Mouse (Mus musculus): ENCODE data around the gene Lmo2.

The Lmo2 gene

DNA sequence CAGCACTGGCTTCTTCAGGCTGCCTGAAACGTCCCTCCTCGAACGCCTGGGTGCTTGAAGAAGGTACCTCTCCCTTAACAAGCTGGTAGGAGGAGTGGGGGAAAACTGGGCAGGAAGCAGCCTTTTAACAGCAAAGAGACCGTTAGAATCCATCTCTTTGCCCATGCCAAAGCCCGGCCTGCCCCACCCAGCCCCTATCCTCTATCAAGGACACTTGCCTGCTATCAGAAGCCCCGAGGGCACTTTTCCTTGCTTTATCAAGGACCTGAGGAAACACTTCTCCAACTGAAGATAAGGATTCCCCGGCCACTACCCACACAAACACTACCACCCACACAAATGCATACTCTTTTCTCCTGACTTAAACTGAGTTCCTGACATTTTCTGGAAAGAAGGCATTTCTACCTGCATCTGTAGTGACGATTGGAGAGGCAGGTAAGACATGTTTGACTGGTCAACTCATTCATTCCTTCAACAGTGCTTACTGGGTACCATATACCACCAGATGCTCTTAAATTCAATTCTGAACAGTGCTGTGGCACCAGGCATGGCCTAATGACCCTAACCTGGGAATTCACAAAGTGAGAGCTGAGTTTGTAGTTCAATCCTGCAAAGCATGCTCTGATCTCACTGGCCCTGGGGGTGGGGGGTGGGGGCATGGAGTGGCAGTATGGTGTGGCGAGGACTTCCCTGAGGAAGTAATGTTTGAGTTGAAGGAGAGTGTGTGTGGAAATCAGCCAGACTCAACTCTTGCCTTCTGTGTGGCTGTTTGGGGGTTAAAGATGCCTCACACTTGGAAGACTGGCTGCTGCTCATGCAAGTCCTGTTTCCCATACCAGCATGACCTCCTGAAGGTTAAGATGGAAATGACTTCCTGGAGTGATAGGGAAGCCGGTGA, at the start of gene Lmo2:
TSS of gene Lmo2 (plus strand) at position 338 of the 898 bp plus-strand sequence.
- DNase-seq (ENCODE audit: low spot score in 2 of 2): no peak

DNA sequence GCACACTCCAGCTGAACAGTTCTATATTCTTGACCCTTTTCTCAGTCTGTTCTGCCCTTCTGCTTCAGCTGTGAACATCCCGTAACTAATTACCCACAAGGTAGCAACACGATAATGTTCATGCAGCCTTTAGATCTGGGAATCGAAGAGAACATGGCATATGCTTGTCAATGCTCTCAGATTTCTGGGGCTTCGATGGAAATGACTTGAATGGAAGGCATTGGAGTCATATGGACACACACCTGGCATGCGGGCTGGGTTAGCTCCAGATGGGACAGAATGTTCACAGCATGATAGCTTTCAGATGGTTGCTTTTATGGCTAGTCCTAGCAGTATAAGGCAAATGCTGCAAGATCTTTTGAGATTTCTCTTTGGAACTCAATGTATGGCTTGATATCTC, 47.2 kb upstream of the Lmo2 start:
- DNase-seq (ENCODE audit: low spot score in 2 of 2): no peak

DNA sequence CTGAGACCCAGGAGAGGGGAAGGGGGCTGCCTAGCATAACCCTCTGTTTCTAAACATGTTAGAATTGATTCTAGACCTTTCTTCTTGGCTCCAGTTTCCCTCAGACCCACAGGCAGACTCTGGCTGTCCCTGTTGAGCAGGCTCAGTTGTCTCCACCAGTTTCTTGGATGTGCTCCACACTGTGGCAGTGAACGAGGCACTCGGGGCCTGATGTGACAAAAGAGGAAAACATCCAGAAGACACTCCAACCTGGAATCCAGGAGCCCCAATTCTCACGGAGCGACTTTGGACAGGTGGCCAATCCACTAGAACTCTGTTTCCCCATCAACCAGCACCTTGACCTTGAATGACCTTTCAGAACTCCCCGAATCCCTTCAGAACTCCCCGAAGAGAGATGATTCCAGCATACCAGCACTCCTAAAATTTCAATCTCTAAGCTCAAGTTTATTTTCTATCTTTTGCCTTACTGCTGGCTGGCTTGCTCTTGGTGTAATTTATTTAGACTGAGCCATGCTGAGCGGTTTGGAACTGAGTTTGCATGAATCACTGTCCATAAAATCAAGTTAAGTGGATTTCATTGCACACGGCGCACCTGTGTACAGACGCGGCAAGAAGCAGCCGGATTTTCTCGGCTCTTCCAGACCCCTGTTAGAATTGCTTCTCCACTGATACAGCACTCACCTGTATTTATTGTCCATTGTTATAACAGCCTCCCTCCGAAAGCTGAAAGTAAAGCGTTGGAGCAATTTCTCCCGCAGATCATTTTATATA, 45.1 kb upstream of the Lmo2 start:
- no peak for DNase-seq (ENCODE audit: low spot score in 2 of 2)

DNA sequence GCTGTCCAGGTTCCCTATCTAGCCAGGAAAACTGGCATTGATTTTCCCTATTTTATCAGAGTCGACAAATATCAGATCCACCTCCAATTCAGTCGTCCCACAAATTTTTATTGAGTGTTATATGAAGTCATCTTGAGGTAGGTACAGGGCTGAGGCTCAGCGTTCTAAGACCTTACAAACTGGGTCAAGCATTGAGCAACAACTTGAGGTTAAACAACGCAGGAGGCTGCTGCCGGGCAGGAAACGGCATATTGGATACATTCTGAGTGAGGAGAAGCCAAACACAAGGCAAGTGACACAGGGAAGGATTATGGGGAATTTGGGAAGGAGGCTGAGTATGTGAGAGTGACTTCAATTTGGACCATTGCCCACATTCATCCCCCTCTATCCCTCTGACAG, 44.5 kb upstream of the Lmo2 start:
- no peak for DNase-seq (ENCODE audit: low spot score in 2 of 2)

DNA sequence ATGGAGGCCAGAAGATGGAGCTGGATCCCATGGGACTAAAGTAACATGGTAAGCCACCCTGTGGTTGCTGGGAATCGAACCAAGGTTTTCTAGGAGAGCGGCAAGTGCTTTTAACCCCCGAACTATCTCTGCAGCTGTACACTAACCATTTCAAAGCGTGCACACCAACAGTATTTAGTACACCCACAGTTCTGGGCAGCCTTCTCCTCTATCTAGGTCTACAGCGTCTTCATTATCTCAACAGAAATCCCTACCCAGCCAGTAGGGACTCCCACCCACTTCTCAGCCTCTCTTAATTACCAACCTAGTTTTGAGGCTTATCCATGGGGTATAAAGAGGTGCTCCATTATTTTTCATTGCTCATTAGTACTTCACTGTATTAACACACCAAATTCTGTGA, 41.7 kb upstream of the Lmo2 start:
- no peak for DNase-seq (ENCODE audit: low spot score in 2 of 2)

DNA sequence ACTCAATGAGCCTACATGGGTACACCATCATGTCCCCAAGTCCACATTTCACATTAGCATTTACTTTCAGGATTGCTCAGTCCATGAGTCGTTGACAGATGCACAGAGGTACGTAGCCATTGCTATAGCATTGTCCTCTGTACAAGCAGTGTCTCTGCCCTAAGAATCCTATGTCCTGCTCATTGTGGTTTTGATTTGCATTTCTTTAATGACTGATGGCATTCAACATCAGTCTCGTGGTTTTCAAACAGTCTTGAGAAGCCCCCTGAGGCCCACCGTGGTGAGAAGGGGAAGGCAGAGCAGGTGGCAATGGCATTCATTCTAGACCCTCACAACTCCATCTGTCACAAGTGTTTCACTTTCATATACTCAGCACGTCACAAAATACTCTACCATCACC, 40.4 kb upstream of the Lmo2 start:
- no peak for DNase-seq (ENCODE audit: low spot score in 2 of 2)

DNA sequence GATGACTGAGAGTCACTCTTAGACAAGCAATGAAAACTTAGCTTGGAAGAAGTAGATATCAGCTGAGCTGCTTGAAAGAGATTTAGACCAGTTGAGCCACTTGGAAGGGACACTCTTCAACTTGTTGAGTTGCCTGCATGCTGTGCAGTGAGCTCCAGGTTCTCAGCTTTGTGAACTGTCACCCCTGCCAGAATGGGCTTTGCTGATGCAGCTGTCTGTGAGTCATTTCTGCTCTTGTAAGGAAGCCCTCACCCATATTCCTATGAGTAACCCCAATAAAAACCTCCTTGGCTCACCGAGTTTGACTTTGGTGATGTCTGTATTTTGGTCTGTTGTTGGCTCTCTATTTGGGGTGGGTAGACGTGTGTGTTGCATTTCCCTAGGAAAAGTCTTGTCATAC, 39.4 kb upstream of the Lmo2 start:
- no peak for DNase-seq (ENCODE audit: low spot score in 2 of 2)

DNA sequence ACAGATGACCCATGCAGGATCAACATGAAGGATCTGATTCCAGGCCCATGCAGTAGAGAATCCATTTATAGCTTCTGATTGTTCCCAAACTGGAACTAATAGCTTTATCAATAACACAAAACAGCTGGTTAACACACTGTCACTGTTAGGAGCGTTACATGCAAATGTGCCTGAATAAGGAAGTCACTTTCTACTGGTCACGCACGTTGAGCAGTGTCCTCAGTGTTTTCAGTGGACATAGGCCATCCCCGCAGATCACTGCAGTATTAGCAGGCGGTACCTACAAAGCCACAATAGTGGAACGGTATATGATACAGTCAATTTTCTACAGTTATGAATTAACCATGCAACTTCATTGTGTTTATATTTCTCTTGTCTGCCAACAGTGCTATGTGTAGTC, 38.3 kb upstream of the Lmo2 start:
- DNase-seq (ENCODE audit: low spot score in 2 of 2): no peak

DNA sequence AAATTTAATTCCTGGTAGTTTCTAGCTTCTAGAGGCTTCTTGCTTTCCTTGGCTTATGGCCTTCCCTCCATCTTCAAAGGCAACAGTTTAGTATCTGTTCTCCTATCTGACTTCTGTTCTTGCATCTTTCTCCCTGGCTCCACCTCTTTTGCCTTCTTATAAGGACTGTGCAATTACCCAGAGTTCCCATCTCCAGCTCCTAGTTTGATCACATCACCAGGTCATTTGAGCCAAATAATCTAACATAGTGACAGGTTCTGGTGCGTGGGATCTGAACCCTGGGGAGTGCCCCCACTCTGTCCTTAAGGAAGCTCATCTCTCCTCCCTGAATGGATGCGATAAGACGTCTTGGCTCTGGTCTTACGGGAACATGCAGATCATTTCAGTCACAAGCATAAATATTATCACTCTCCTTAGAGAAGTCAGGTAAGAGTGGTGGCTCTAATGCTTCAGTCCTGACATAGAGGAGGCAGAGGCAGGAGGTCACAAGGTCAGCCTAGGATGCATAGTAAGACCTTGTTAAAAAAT, 31.1 kb upstream of the Lmo2 start:
- no peak for DNase-seq (ENCODE audit: low spot score in 2 of 2)

DNA sequence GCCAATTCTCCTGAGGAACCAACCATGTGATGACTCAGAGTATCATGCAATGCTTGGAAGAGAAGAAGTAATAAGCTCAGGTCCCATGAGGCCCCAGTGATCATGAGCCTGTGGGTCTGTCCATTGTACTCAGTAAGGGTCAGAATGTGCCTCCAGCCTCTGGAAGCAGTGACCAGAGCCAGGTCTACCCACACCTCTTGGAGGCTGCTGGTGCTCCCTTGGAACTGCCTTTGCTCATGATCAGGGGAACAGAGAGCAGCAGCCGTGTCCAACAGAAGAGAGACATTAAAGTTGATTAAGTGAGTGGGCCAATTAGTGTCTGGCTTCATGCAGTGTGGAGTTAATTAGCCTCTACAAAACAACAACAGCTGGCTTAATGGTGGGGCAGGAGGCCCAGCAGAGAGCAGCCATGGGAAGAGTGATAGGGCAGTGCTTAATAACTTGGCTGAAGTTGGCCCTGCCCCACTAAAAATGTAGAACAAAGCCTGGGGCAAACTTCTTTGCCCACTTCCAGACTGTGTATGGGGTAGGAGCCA, 30.1 kb upstream of the Lmo2 start:
- DNase-seq (ENCODE audit: low spot score in 2 of 2): no peak

DNA sequence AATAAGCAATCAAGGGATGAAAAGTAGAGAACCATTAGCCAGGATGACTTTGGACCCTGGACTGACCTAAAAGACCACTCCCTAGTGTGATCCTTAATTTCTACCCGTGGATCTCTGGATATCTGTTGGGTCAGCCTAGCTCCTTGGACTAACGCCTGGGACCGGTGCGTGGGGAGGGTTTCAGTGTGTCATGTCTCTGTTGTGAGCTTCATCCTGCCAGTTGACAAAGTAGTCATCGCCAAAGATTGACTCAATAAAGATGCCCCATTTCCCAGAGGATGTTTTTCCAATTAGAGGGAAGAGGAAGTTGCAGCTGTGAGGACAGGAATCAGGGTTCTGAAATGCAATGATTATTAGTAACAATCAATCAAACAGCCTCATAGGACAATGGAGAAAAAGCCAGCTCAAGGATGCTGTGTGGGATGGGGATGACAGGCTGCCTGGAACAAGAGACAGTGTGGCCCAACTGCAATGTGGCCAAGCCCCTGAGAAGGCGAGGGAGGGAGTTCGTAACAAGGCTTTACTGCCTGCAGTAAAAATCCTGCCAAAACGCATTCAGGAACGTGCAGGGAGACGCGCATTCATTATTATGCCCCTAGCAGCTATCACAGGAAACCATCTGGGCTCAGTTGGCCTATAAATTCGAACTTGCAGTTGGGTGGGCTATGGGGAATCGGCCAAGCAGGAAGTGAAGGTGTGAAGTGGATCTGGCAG, 27.3 kb upstream of the Lmo2 start:
- DNase-seq (ENCODE audit: low spot score in 2 of 2): no peak

DNA sequence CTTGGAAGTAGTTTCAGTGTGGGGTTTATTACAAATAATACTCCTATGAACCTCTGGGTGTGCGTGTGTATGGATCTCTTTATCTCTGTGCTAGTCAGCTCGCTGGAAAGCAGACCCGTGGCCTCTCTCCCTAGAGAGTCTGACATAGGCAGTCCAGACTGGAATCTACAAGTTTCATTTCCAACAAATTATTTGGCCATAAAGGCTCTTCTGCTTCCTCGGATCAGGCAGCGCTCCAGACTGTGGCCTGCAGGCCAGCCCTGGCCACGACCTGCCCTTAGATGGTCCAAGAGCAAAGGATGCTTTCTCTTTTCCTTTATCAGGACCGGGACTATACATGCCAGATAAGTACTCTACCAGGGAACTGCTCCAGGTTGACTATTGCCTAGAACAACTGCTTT, 26.3 kb upstream of the Lmo2 start:
- DNase-seq (ENCODE audit: low spot score in 2 of 2): no peak

DNA sequence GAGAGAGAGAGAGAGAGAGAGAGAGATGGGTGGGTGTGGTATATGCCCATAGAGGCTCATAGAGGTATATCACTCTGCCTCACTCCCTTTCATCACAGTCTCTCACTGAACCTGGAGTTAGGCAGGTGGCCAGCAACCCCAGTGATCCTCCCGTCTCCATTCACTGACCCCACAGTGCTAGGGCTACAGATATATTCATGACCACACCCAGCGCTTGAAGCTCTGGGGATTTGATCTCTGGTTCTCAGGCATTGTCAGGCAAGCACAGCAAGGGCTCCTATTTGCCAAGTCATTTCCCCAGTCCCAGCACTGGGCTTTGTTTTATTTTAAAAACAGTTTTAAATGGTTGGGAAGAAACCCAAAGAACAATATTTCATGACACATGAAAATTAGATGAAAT, 25.8 kb upstream of the Lmo2 start:
- DNase-seq (ENCODE audit: low spot score in 2 of 2): no peak

DNA sequence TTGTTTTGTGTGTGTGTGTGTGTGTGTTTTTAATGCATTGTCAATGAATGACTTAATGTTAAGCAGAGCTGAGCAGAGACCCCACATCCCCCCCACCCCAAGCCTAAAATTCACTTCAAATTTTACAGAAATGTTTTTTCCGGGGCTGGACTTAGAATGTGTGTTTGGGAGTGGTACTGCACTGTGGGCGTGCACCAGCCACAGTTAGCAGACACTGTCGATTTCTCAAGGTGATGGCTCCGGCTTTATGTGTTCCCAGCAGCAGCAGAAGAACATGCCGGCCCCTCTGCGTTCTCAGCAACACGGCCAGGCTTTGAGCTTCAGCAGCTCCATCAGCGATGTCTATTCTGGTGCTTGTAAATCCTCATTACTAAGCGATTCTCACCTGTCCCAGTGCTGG, 25.3 kb upstream of the Lmo2 start:
- DNase-seq (ENCODE audit: low spot score in 2 of 2): no peak

DNA sequence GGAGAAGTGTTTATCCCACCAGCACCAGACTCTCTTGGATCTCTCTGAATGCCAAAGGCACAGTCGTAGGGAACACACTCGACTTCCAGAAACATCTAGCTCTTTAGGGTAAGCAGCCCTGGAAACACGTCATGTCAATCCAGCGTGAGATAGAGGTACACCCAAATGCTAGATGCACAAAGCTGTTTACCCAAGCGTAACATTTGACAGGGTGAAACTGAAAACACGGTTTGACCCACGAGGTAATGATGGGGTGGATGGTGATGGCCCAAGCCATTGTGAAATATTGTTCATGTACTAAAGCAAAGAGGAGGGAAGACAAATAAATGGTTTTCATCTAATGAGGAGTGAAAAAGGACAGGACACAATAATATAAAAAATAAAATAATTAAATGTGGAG, 23.5 kb upstream of the Lmo2 start:
- DNase-seq (ENCODE audit: low spot score in 2 of 2): no peak

DNA sequence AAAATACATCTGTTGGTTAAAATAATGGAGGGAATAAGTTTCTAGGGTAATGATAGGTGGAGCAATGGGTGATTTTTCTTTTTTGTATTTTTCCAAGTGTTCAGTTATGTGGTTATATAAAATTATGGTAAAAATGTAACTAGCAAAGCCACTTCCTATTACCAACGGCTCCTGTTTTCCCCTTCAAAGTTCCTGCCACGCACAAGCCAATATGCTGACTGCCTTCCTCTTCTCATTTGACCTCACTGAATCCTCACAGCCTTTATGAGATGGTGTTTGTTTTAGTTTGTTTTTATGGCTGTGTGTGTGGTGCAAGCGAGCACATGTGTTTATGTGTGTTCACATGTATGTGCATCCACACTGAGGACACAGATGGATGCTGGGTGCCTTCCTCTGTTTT, 23.1 kb upstream of the Lmo2 start:
- DNase-seq (ENCODE audit: low spot score in 2 of 2): no peak

DNA sequence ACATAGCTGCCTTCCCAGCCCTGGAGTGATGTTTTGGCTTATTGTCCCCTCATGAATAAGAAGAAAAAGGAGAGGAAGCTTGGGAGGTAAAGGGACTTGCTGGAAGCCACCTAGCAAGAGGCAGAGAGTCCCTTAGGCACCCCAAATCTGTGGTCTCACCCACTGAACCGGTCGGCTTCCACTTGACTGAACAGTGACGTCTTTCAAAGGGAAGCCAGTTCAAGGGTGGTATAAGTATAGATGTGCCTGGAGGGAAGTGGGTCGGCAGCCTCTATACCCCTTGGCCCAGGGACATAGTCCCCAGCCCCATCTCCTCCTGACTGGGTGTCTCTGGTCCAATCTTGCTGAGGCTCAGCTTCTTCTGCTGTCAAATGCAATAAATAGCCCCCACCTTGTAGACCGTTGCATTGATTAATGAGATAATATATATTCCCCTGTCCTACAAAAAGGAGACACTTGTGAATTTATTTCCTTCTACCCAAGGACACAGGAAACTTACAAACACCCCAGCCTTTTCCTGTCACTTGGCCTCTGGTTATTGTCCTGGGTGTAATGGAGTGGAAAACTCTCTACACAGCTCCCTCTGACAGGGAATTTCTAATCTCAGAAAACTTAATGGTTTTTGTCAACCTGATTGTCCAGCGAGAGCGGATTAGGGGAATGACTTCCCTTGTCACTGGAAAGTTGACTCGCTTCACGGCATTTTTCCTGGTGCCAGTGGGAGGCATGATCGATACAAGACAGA, 21.9 kb upstream of the Lmo2 start:
- no peak for DNase-seq (ENCODE audit: low spot score in 2 of 2)

DNA sequence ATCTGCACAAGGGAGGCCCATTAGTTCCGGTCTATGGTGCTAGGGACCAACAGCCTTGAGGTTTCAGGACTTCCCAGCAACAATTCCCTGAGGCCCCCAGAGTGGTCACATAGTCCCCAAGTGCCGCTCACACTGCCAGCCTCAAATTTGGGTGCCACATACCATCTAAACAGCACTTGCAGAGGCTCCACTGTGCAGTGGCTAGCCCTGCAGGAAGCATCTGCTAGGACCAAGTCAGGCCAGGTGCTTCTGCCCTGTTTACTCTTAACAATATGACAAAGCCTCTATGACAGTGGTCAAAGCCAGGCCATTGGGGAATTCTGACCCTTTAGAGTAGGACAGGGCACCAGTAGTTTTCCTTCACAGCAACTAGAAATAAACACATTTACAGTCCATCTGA, 21.1 kb upstream of the Lmo2 start:
- no peak for DNase-seq (ENCODE audit: low spot score in 2 of 2)

DNA sequence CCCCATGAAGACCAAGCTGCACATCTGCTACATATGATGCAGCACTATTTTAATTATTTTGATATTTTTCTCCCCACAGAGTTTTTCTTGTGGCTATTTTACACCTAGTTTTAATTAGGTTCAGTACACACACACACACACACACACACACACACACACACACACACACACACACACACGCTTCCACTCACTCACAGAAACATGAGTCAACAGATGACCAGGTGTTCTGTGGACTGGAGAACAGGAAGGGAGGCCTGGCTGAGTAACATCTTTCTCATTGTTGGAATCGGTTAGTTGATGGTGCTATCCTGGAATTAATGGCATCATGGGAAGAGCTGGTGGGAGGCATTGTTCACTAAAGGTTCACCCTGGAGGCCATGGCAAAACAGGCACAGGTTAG, 20.1 kb upstream of the Lmo2 start:
- no peak for DNase-seq (ENCODE audit: low spot score in 2 of 2)

DNA sequence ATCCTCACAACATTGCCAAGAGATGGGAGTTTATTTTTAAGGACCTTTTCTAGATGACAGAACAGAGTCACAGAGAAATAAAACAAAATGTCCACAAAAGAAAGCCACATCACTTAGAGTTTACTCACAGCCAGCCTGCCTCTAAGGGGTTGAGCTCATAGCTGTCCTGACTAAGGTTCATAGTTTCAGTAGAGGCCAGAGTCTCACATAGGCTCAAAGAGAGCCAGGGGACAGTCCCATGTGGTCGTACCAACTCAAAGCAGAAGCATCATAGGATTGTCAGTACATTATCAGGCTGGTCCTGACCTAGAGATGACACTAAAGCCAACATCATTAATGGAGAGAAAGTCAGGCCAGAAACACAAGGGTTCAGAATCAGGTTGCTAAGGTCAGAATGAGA, 19.2 kb upstream of the Lmo2 start:
- no peak for DNase-seq (ENCODE audit: low spot score in 2 of 2)

DNA sequence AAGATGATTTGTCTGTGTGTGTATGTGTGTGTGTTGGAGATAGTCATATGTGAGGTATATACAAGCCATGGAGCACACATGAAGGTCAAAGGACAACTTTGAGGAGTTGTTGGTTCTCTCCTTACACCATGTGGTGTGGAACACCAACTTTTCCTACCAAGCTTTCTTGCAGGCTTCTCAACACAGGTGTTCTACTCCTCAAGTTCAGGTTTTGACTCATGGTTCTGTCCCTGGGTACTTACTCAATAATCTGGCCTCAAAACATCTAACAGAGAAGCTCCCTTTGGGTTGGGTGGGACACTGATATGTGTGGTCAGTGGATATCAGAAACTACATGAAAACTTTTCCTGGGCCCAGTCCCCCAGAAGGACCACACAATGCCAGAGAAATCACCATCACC, 18.8 kb upstream of the Lmo2 start:
- DNase-seq (ENCODE audit: low spot score in 2 of 2): no peak

All from frontal cortex, postnatal 36 days (tissue).